1 mouse cellular context compared by ENCODE assay signal in genomic region chr5:117374372-117375049, GRCm38 (mm10).
TF ChIP-seq lines count a peak whose summit lies in the region.

No protein-coding gene starts in this region.

TF ChIP-seq in MEL, 35 proteins besides CTCF, POLR2A, EP300 and RAD21:
- TF ChIP-seq USF1 (IDR thresholded peaks at IDR 0.05; ENCODE audit: low read depth, low read length) (no peak), ZMIZ1 (IDR thresholded peaks at IDR 0.05; ENCODE audit: low read depth, low read length) (no peak), SMC3 (IDR thresholded peaks at IDR 0.05; ENCODE audit: low read depth, low read length) (no peak), MYC (IDR thresholded peaks at IDR 0.05; ENCODE audit: low read depth, low read length) (no peak), TBP (IDR thresholded peaks at IDR 0.05; ENCODE audit: low read depth, low read length) (no peak), BHLHE40 (IDR thresholded peaks at IDR 0.05; ENCODE audit: borderline replicate concordance, low read depth, low read length) (no peak), POLR2AphosphoS5 (IDR thresholded peaks at IDR 0.05; ENCODE audit: borderline replicate concordance, low read depth, low read length) (peak; percentile 79; the same call in 1 of the 2 replicates), MAX (IDR thresholded peaks at IDR 0.05; ENCODE audit: low read length) (no peak)
